Mouse (Mus musculus) lung, embryonic 15.5 days (tissue): Measurements from ENCODE around the gene Gpsm1. TPM values are rescaled to one million over a fixed set of nuclear protein-coding genes. Genes with fewer than 3 reads are reported as not detected.

Experiments
- ATAC-seq: fragments of 200-750 bp; cut with Nextera tagmentation; 2 replicates; pipeline ENCODE4 v1.8.0; 2017; ENCODE audit warnings: moderate number of reproducible peaks, borderline replicate concordance; ENCODE audit not compliant: low FRiP score, low TSS enrichment; ENCODE audit errors: extremely low read depth
- H3K27ac ChIP-seq: fragments of 300-500 bp; sonication (generic); 2 replicates; pipeline ENCODE4 v1.5.1; 2015; ENCODE audit warnings: moderate library complexity, mild to moderate bottlenecking, inconsistent platforms
- H3K27me3 ChIP-seq: fragments of 300-500 bp; sonication (generic); 2 replicates; pipeline ENCODE4 v1.6.1; 2015; ENCODE audit warnings: inconsistent platforms
- H3K36me3 ChIP-seq: fragments of 300-500 bp; sonication (generic); 2 replicates; pipeline ENCODE4 v1.6.1; 2015; ENCODE audit warnings: inconsistent platforms
- H3K4me1 ChIP-seq: fragments of 300-500 bp; sonication (generic); 2 replicates; pipeline ENCODE4 v1.6.1; 2015; ENCODE audit warnings: inconsistent platforms
- H3K4me2 ChIP-seq: fragments of 300-500 bp; sonication (generic); 2 replicates; pipeline ENCODE4 v1.6.1; 2015; ENCODE audit warnings: inconsistent platforms, mild to moderate bottlenecking, moderate library complexity
- H3K4me3 ChIP-seq: fragments of 300-500 bp; sonication (generic); 2 replicates; pipeline ENCODE4 v1.5.1; 2015; ENCODE audit warnings: mild to moderate bottlenecking, inconsistent platforms
- H3K9ac ChIP-seq: fragments of 300-500 bp; sonication (generic); 2 replicates; pipeline ENCODE4 v1.6.1; 2015; ENCODE audit warnings: inconsistent platforms
- H3K9me3 ChIP-seq: fragments of 300-500 bp; sonication (generic); 2 replicates; pipeline ENCODE4 v1.6.1; 2016; ENCODE audit warnings: inconsistent platforms
- WGBS: fragments of 180-500 bp; shearing (Covaris S2); methylation state at CpG from one replicate; pipeline ENCODE4 v1.1.7; 2015; 5-methylcytosine and 5-hydroxymethylcytosine counted together
- polyA plus RNA-seq: library from polyadenylated mRNA; unstranded; fragments of >200 nt; fragmentation: Nextera tagmentation; extraction: Ambion mirVana; gene quantifications from 2 replicates; pipeline ENCODE4 v1.2.1, GENCODE M21; 2015

Gene Gpsm1
- polyA plus RNA-seq, 1 experiment from 2014 or later = 54.6 TPM

GRCm38 (mm10) chr2:26298208-26298855, 17.0 kb upstream of the Gpsm1 start:
- ATAC-seq = peak; percentile 50; the same call in 1 of the 2 replicates
- peak overlapping the region; percentile 35 for H3K4me2 ChIP-seq
- 6% methylated on average over 10 of the region's 10 CpGs for WGBS
- H3K27ac ChIP-seq = 0 out of 2 replicates have a peak overlapping the region, but pooled peaks have one; percentile 31
- H3K36me3 ChIP-seq = no peaks in the 10 kb centered on the region
- H3K4me3 ChIP-seq = no peak overlapping the region
- H3K27me3 ChIP-seq = no peaks in the 10 kb centered on the region
- no peak overlapping the region for H3K9ac ChIP-seq
- peaks cover 55% of the 10 kb centered on the region for H3K4me1 ChIP-seq
- no peaks in the 10 kb centered on the region for H3K9me3 ChIP-seq

GRCm38 (mm10) chr2:26298856-26299230, 16.5 kb upstream of the Gpsm1 start:
- Histone ChIP-seq H3K36me3 (no peaks in the 10 kb centered on the region), H3K4me3 (no peak overlapping the region), H3K9ac (no peak overlapping the region), H3K9me3 (no peaks in the 10 kb centered on the region), H3K27ac (0 out of 2 replicates have a peak overlapping the region, but pooled peaks have one; percentile 31), H3K4me2 (no peak overlapping the region), H3K27me3 (no peaks in the 10 kb centered on the region), H3K4me1 (peaks cover 55% of the 10 kb centered on the region)
- no peak for ATAC-seq
- 34% methylated on average over 4 of the region's 4 CpGs for WGBS

GRCm38 (mm10) chr2:26299336-26299735, 16.0 kb upstream of the Gpsm1 start:
- Histone ChIP-seq H3K27me3 (no peaks in the 10 kb centered on the region), H3K9ac (no peak overlapping the region), H3K27ac (peak overlapping the region; percentile 54), H3K36me3 (no peaks in the 10 kb centered on the region), H3K4me2 (no peak overlapping the region), H3K9me3 (no peaks in the 10 kb centered on the region), H3K4me1 (peaks cover 55% of the 10 kb centered on the region), H3K4me3 (no peak overlapping the region)
- 51% methylated on average over 7 of the region's 7 CpGs for WGBS
- ATAC-seq = no peak

GRCm38 (mm10) chr2:26300161-26300807, 15.0 kb upstream of the Gpsm1 start:
- peak; percentile 53 for ATAC-seq
- Histone ChIP-seq H3K4me3 (no peak overlapping the region), H3K9me3 (no peaks in the 10 kb centered on the region), H3K4me1 (peaks cover 55% of the 10 kb centered on the region), H3K27ac (peak overlapping the region; percentile 54), H3K4me2 (0 out of 2 replicates have a peak overlapping the region, but pooled peaks have one; percentile 3), H3K27me3 (no peaks in the 10 kb centered on the region), H3K36me3 (no peaks in the 10 kb centered on the region), H3K9ac (no peak overlapping the region)
- WGBS = 28% methylated on average over 5 of the region's 5 CpGs

GRCm38 (mm10) chr2:26300808-26301174, 14.5 kb upstream of the Gpsm1 start:
- Histone ChIP-seq H3K4me2 (0 out of 2 replicates have a peak overlapping the region, but pooled peaks have one; percentile 3), H3K4me1 (peaks cover 55% of the 10 kb centered on the region), H3K27me3 (no peaks in the 10 kb centered on the region), H3K4me3 (no peak overlapping the region), H3K36me3 (no peaks in the 10 kb centered on the region), H3K27ac (peak overlapping the region; percentile 54; the same call in 1 of the 2 replicates), H3K9me3 (no peaks in the 10 kb centered on the region), H3K9ac (no peak overlapping the region)
- peak; percentile 24; the same call in 1 of the 2 replicates for ATAC-seq
- 0% methylated on average over 3 of the region's 3 CpGs for WGBS

- no peak overlapping the region for H3K27ac ChIP-seq
- no peaks in the 10 kb centered on the region for H3K9me3 ChIP-seq
- ATAC-seq = no peak
- H3K4me2 ChIP-seq = no peak overlapping the region
- 73% methylated on average over 10 of the region's 10 CpGs for WGBS
- H3K4me1 ChIP-seq = peaks cover 45% of the 10 kb centered on the region
- H3K4me3 ChIP-seq = no peak overlapping the region
- no peaks in the 10 kb centered on the region for H3K36me3 ChIP-seq
- H3K27me3 ChIP-seq = no peaks in the 10 kb centered on the region
- no peak overlapping the region for H3K9ac ChIP-seq
These were observed 13.3 kb upstream of the Gpsm1 start for GRCm38 (mm10) chr2:26302005-26302503.

- Histone ChIP-seq H3K4me2 (no peak overlapping the region), H3K9ac (no peak overlapping the region), H3K9me3 (no peaks in the 10 kb centered on the region), H3K4me1 (peaks cover 27% of the 10 kb centered on the region), H3K27me3 (no peaks in the 10 kb centered on the region), H3K4me3 (no peak overlapping the region), H3K36me3 (no peaks in the 10 kb centered on the region), H3K27ac (no peak overlapping the region)
- no peak for ATAC-seq
- WGBS = 52% methylated on average over 1 of the region's 1 CpGs
These were observed 10.6 kb upstream of the Gpsm1 start for GRCm38 (mm10) chr2:26304711-26305110.

GRCm38 (mm10) chr2:26305555-26305954, 9.8 kb upstream of the Gpsm1 start:
- H3K36me3 ChIP-seq = no peaks in the 10 kb centered on the region
- H3K4me1 ChIP-seq = peaks cover 26% of the 10 kb centered on the region
- no peak overlapping the region for H3K27ac ChIP-seq
- no peak overlapping the region for H3K4me2 ChIP-seq
- H3K4me3 ChIP-seq = no peak overlapping the region
- no peak for ATAC-seq
- no peak overlapping the region for H3K9ac ChIP-seq
- no peaks in the 10 kb centered on the region for H3K9me3 ChIP-seq
- 62% methylated on average over 2 of the region's 2 CpGs for WGBS
- H3K27me3 ChIP-seq = no peaks in the 10 kb centered on the region

- ATAC-seq = no peak
- Histone ChIP-seq H3K27me3 (no peaks in the 10 kb centered on the region), H3K4me1 (peaks cover 20% of the 10 kb centered on the region), H3K27ac (no peak overlapping the region), H3K36me3 (no peaks in the 10 kb centered on the region), H3K4me2 (no peak overlapping the region), H3K4me3 (no peak overlapping the region), H3K9ac (no peak overlapping the region), H3K9me3 (no peaks in the 10 kb centered on the region)
- WGBS = 86% methylated on average over 3 of the region's 3 CpGs
These were observed 8.6 kb upstream of the Gpsm1 start for GRCm38 (mm10) chr2:26306702-26307101.

- H3K4me2 ChIP-seq = peak overlapping the region; percentile 16; the same call in 1 of the 2 replicates
- no peaks in the 10 kb centered on the region for H3K9me3 ChIP-seq
- H3K4me3 ChIP-seq = no peak overlapping the region
- peaks cover 38% of the 10 kb centered on the region for H3K4me1 ChIP-seq
- H3K27ac ChIP-seq = peak overlapping the region; percentile 89
- 3% methylated on average over 10 of the region's 10 CpGs for WGBS
- H3K9ac ChIP-seq = no peak overlapping the region
- ATAC-seq = peak; percentile 74
- H3K36me3 ChIP-seq = no peaks in the 10 kb centered on the region
- H3K27me3 ChIP-seq = no peaks in the 10 kb centered on the region
These were observed 5.6 kb upstream of the Gpsm1 start for GRCm38 (mm10) chr2:26309739-26310138.

GRCm38 (mm10) chr2:26311936-26312335, 3.4 kb upstream of the Gpsm1 start:
- Histone ChIP-seq H3K4me1 (peaks cover 50% of the 10 kb centered on the region), H3K27me3 (no peaks in the 10 kb centered on the region), H3K9ac (no peak overlapping the region), H3K36me3 (no peaks in the 10 kb centered on the region), H3K27ac (no peak overlapping the region), H3K4me2 (no peak overlapping the region), H3K9me3 (no peaks in the 10 kb centered on the region), H3K4me3 (no peak overlapping the region)
- 59% methylated on average over 5 of the region's 5 CpGs for WGBS
- no peak for ATAC-seq

- H3K9ac ChIP-seq = no peak overlapping the region
- no peak for ATAC-seq
- peaks cover 59% of the 10 kb centered on the region for H3K4me1 ChIP-seq
- H3K4me2 ChIP-seq = no peak overlapping the region
- H3K4me3 ChIP-seq = no peak overlapping the region
- WGBS = 59% methylated on average over 2 of the region's 2 CpGs
- H3K36me3 ChIP-seq = no peaks in the 10 kb centered on the region
- H3K27ac ChIP-seq = peak overlapping the region; percentile 97; the same call in 1 of the 2 replicates
- no peaks in the 10 kb centered on the region for H3K9me3 ChIP-seq
- H3K27me3 ChIP-seq = no peaks in the 10 kb centered on the region
These were observed 2.5 kb upstream of the Gpsm1 start for GRCm38 (mm10) chr2:26312812-26313211.
